Mouse (Mus musculus) left cerebral cortex, postnatal 36 days (tissue): ENCODE measurements at regions not wholly inside any gene's neighbourhood (a gene's known extent, or its start where the extent isn't known, plus 50 kb on each side); places are given as distances from the start of the nearest gene placed in this dataset.

Experiments used
- DNase-seq, 2 experiments: peaks; one replicate each; pipeline ENCODE4 v3.0.0; 2021 to 2022; ENCODE audit warnings: low spot score in 2 of 2, mixed read lengths in 1 of 2
- intact Hi-C: fragments of 180-260 bp; cut with DNase I; formaldehyde crosslinking; loops from one replicate; pipeline ENCODE4 v1.15.1; 2025

DNA sequence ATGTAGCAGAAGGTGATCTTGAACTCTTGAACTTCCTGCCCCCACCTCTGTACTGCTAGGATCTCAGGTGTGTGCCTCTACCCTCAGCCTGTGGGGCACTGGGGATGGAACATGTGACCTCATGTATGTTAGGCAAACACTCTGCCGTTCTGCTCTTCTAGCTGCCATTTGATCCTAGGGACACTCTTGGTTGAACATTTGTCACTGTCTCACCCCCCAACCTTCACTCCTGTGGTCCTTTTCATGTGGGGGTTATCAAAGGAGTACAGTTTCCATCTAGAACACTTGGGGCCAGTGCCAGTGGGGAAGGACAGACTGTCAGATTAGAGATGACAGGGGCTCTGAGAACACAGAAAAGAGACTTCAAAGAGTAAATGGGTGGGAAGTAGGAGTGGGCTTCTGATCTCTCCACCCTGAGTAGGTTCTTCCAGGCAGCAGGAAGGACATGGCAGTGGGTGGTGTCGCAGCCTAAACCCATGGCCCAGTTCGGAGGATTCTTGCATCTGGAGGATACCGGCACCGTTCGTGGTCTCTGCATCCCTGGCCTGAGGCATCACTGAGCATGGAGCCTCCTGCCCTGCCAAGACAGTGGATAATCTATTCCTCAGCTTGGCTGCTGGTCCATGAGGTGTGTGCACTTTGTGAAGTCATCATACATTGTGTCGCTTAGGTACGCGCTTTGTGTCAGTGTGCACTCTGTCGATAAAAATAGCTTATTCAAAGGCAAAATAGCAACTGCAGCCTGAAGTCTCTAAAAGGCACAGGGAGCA lies 132.7 kb upstream of the Ctnnb1 start:
- intact Hi-C loops: loop anchor here (5.0 kb wide), 1 partner anchor 86 kb away; no protein-coding TSS in a partner anchor
- DNase-seq: no peak

DNA sequence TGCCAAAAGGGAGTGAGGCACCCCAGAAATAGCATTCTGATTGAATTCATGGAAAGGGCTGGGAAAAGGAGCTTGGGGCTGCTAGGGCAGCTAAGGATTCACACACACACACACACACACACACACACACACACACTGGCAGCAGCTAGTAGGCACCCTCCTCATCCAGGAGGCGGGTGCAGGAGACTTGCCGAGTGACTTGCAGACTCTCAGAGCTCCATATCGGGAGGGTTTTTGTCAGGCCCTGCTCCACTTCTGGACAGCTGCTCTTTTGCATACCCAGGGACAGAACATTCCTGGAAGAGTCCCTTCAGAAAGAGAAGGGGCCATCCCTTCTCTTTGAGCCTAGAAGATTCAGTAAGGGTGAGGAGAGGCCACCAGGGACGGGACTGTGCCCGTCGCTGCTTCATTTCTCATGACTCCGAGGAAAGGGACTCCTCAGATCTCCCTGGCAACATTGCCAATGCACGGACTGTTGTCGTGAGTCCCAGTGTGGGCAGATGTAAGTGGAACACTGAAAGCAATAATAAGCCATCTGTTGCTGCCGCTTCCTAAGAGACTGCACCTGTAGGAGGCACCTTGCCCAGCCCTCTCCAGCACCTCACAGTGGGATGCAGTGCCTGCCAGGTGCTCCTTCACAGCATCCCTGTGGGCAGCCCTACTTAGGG lies 130.9 kb upstream of the Ctnnb1 start:
- intact Hi-C loops: loop anchor here (5.0 kb wide), 1 partner anchor 84 kb away; no protein-coding TSS in a partner anchor
- DNase-seq: peak; percentile 53 to 61

DNA sequence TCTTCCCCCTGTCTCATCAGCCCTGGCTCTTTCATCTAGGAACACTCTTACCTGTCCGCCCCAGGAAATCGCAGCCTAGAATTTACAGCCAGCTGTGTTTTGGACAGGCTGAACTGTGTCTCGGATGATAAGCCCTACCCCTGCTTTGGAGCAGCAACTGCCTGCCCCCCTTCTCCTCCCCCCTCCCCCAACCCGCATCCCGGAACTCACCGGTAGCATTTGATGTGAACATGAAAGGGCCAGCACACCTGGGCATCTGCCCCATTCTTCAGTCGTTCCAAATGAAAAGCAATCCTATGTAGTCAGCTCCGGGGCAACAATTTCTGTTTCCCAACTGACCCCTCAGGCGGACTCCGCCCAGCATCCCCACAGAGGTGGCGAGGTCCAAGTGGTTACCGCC lies 130.1 kb upstream of the Ctnnb1 start:
- intact Hi-C loops: loop anchor here (5.0 kb wide), 1 partner anchor 83 kb away; no protein-coding TSS in a partner anchor

DNA sequence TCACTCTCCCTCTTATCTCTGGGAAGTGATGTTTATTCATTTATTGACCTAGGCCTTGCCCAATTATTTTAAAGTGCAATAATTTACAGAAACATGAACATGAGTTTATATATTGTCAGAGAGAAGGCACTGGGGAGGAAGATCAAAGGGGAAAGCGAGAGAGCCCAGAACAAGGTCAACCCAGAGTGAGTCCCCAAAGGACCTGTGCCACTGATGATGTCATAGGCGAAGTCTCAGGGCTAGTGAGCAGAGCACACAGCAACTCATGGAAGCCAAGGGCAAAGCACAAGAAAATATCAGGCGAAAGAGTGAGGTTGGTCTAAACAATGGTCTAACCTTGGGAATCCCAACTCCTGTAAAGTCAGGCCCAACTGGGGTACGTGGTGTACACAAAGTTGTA lies 126.4 kb upstream of the Ctnnb1 start:
- intact Hi-C loops: no loop called here
- DNase-seq: no peak

More for the DNA sequence above, 130.1 kb upstream of the Ctnnb1 start:
- no peak for DNase-seq

DNA sequence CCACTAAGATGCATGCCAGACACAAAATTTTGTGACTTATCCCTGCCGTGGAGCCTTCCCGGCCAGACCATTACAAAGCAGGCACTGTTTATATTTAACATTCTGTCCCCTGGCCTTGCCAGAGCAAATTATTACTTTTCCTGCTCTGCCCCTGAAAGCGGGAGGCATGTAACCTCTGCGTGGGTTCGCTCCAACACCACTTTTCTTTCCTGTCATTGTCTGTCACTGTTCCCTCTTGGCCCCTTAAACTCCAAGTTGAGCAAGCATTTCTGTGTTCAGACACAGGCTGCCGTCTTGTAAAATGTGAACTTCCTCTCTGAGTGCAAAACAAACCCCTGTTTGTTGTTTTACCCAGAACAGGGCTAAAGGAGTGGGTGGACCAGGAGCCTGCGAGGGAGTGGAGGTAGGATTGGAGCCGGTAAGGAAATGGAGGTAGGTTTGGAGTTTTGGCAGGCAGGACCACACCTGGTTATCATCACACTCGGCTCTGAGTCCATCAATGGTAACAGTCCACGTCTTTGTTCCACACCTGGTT lies 124.2 kb upstream of the Ctnnb1 start:
- no peak for DNase-seq
- intact Hi-C loops: no loop called here

DNA sequence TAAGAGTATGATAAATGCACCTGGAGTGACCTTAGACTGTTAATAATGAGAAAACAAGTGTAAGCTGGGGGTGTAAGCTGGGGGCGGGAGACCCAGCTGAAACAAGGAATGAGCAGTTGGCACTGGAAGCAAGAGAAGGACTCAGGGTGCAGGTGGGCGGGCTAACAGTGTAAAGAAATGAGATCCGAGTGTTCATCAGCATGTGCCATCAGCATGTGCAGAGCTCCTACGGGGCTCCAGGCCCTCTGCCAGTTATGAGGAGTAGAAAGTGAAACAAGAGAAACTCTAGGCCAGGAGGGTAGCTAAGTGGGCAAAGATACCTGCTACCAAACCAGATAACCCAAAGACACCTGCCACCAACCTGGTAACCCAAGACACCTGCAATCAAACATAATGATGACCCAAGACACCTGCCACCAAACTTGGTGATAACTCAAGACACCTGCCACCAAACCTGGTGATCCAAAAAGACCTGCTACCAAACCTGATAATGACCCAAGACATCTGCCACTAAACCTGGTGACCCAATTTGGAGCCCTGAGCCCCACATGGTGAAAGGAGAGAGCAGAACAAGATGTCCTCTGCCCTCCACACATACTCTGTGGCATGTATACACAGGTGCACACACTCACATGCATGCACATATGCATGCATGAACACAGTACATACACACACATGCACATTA lies 120.1 kb upstream of the Ctnnb1 start:
- intact Hi-C loops: no loop called here
- no peak for DNase-seq

DNA sequence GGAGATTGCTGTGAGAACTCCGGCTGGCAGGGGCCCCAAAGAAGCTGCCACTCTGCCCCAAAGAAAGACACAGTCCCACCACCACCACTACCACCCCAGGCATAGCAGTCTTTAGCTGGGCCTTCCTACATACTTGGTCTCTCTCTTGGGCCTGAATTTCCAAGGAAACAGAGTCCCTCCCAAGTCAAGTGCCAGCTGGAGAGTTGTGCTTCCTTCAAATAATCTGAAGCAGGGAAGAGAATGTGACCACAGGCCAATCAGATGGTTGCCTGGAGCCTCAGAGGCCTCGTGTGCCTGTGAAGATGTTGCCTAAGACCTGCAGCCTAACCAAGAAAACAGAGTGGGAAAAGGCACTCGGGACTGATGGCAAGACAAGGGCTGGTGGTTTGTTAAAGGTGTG lies 117.5 kb upstream of the Ctnnb1 start:
- intact Hi-C loops: no loop called here
- DNase-seq: no peak

DNA sequence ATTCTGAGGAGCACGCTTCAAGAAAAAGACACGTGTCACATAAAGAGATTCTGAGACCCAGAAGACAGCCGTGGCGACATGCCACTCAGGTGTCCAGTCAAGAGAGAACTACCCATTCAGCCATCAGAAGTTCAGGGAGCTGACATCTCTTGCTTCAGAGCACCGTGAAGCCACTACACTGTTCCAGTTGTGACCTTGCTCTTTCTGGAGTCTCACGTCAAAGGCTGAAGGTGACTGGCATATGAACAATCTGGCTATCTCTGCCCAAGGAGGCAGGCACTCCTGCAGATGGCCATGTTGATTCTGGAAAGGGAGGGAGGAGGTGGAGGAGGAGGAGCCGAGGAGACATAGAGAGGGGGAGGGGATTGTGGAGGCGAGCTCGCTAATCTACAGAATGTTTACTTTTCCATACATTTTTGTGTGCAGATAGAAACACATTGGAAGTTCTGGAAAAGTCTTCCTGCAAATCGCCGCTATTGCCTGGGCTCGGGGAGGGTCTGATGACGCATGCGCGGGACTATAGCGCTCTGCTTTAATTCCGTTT lies 116.3 kb upstream of the Ctnnb1 start:
- intact Hi-C loops: no loop called here

DNA sequence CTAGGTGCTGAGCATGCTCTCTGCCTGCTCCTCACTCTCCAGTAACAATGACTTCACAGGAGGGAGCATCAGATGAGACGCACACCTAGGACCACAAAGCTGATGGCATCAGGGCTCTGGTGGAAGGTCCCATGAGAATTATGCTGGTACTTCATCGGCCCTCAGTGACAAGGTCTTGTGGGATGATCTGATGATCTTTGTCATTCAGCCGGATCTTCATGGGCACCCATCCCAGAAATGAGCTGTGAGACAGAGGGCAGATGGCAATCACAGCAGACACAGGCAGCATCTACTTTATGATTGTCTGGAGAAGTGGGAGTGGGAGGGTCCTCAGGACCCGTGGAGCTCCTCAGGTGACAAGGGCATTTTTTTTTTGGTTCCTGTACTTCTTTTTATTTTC lies 114.7 kb upstream of the Ctnnb1 start:
- intact Hi-C loops: no loop called here
- no peak for DNase-seq

More for the DNA sequence above, 116.3 kb upstream of the Ctnnb1 start:
- no peak for DNase-seq

DNA sequence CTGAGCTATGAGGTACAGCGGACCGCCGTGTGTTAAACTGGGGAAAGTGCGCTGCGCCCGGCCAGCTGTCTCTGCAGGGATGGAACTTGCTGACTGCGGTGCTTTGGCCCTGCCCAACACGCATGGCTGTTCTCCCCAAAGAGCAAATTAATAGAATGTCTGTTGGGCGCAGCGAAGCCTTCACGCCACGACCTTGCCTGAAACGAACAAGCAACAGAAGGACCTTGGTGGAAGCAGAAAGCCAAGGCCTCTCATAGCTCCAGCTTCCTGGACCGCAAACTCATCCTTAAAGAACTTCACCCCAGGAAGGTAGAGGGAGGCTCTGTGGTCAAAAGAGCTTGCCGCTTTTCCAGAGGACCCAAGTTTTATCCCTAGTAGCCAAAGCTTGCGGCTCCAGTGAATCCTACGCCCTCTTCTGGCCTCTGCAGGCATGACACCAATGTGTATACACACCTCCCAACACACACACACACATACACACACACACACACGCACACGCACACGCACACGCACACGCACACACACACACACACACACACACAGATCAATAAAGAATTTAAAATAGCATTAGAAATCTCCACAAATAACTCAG lies 110.2 kb upstream of the Ctnnb1 start:
- intact Hi-C loops: no loop called here
- DNase-seq: no peak

DNA sequence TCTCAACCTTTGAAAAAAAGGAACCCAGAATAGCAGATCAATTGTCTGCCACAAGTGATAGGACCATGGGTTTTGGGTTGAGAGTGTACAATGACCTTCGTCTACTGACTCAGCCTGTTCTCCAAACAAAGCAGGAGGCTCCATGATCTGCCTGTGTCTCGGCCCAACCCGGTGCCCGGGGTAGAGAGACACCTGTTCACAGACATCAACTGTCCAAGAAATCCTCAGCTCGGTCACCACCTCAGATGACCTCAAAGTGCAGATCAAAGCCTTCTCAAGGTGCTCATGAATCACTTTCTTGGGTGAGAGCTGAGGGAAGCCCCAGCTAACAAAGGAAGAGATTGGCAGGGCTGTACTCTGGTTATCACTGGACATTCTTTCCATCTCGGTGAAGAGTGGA lies 108.1 kb upstream of the Ctnnb1 start:
- DNase-seq: no peak
- intact Hi-C loops: no loop called here

DNA sequence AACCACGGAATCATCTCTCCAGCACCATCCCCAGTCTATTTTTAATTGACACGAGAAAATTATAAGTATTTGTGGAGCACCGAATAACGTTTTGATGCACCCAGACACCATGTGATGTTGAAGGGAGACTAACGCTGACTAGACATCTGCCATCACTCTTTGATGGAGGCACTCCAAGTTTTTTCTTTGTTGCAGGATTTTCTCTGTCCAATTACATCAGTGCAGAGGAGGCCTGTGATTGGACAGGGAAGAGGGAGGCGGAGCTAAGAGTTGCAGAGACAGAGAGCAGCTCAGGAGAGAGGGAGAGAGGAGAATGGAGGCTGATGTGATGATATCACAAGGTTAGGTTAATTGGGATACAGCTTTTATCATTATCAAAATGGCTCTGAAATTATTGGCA lies 105.6 kb upstream of the Ctnnb1 start:
- intact Hi-C loops: no loop called here
- DNase-seq: no peak

DNA sequence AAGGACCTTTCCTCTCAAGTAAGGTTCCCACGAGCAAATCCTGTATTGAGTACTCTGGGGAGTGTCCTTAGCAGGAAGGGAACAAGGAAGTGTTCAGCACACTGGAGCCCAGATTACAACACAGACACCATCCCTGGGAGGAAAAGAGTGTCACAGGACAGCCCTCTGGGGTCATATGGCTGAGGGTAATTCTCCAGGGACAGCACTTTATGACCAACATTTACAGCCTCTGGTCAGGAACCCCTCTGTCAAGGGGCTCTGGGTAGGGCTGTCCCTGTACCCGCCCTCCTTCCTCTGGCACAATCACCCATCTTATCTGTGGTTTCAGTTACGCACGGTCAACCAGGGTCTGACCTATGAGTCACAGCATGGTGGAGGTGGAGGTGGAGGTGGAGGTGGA lies 102.8 kb upstream of the Ctnnb1 start:
- no peak for DNase-seq
- intact Hi-C loops: no loop called here

DNA sequence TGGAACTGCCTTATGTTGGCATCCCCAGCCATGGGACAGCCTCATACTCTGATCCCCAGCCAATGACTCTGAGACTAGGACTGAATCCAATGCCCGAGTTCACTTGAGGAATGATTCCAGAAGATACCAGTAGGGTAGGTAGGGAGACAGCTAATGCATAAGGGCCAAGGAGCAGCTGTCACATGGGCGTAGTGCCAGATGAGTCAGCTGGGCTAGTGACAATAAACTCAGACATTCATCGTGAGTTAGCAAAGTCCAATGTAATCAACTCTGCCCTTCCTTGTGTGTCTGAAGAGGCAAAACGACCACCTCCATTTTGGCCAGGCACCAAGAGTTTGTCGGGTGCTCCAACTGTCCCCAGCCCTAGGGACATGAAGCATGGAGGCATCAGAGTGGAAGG lies 98.5 kb upstream of the Ctnnb1 start:
- intact Hi-C loops: no loop called here

DNA sequence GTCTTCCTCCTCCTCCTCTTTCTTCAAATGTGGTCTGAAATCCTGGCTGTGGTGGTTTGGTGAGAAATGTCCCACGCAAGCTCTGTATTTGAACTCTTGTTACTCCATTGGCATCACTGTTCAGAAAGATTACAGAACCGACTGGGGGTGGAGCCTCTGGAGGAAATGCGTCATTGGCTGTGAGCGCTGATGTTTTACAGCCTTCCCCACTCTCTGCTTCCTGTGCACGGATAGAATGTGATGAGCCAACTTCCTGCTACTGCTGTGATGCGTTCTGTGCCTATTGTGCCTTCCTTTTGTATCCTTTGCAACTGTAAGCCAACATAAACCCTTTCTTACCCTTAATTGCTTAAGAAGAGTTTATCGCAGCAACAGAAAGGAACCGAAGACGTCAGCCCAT lies 94.8 kb upstream of the Ctnnb1 start:
- intact Hi-C loops: no loop called here
- no peak for DNase-seq

More for the DNA sequence above, 98.5 kb upstream of the Ctnnb1 start:
- DNase-seq: no peak

DNA sequence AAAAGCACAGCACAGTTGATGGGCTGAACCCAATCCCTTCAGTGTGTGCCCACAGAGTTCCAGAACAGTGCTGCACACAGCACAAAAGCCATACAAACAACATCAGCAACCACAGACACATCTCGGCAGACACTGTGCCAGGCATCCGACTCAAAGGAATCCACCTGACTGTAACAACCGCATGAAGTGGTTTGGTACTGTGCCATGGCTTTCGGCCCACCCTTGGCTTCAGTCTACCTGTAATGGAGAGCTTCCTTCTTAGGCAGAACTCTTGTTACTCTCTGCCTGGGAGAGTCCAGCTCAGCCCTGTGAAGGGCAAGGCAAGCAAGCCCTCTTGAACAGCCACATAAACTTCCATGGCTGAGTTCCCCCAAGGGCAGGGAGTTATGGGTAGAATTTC lies 93.4 kb upstream of the Ctnnb1 start:
- intact Hi-C loops: no loop called here
- no peak for DNase-seq

DNA sequence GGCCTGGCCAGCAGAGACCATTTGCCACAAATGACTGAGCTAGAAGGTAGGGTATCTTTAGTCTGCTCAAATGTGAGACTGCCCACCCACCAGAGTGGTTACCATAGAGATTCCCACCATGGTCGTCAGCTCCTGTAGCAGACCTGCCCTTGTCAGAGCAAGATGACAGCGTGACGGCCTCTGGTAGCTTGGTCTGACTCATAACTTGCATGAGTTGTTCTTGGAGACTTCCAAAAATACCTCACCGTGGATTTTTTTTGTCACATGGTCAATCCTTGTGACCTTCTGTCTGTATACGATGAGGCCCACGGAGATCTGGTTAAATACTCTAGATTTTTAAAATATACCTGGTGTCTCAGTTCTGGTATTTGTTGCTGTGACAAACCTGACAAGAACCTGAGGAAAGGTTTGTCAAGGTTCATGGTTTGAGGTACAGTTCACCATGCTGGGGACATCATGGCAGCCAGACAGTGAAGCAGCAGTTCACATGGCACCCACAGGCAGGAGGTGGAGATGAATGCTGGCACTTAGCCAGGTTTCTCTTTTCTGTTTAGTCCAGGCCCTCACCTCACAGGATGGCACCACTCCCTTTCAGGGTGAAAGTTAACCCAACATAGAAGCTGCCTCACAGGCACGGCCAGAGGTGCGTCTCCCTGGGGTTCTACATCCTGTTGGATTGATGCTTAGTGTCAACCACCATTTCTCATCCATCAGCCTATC lies 91.4 kb upstream of the Ctnnb1 start:
- DNase-seq: no peak
- intact Hi-C loops: no loop called here

DNA sequence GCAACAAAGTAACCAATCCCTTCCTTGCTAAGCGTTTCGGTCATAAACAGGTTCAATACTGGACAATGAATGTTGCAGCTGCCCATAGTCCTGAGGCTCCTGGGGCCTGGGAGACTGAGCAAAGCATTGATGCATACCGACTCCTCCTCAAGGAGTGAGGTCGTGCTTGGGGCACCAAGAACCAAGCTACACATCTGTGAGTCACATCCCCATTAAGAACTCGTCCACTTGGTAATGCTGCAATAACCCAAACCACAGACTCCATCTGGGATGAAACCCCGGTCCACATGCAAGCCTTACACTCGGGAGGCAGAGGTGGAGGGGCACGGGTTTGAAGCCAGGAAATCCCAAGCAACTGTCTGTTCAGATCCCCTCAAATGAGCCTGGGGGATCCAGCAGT lies 85.3 kb upstream of the Ctnnb1 start:
- no peak for DNase-seq
- intact Hi-C loops: no loop called here

DNA sequence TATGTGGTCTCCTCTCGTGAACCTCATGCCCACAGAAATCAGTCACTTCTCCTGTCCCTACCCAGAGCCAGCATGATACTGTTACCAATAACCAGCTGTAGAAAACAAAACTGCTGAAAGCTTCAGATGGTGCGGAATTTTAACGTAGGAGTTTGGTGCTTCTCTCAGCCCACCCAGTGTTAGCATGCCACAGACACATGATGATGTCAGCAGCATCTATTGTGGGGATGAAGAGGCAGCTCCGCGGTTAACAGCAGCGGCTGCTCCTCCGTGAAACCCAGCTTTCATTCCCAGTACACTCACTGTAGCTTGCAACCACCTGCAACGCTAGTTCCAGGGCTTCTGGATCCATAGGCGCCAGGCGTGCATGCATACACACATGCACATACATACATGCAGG lies 83.5 kb upstream of the Ctnnb1 start:
- DNase-seq: peak in 1 of 2 experiments; percentile 38
- intact Hi-C loops: no loop called here
